Mouse (Mus musculus): ENCODE results near the gene Pparg. TPM values are rescaled to one million over a fixed set of nuclear protein-coding genes. Genes with fewer than 3 reads are reported as not detected.

Gene Pparg
- polyA plus RNA-seq, 1 experiment from 2014 or later: 1.4 TPM

DNA sequence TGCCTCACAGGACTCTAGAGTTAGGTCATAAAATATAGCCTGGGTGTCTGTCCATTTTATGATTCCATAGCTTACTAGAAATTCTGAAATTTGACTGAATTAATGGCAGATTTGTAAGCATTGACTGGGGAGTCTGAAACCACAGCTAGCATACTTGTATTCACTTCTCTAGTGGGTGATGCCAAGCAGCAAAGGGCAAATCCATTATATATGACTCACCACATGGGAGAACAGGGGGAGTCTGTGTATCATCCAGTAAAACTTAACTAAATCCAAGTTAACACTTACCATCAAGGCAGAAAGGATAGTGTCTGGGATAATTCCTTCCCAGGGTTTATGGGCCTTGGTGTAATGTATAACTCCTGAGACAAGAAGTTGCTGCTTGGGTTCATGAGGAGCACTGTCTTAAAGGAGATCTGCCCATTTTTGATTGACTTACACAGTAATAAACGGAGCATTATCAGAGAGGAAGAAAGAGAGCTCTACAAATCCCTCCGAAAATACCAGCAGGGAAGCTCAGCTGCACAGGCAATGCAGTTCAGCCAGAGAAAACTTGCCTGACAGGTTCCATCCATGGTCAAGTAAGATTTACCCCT, 27.6 kb upstream of the Pparg start:
- Histone ChIP-seq H3K27me3 (replicated peaks) (no peaks in the 10 kb centered on the region), H3K36me3 (no peaks in the 10 kb centered on the region), H3K9ac (no peak overlapping the region), H3K4me1 (no peaks in the 10 kb centered on the region), H3K4me3 (no peak overlapping the region), H3K9me3 (replicated peaks) (no peaks in the 10 kb centered on the region), H3K27ac (no peak overlapping the region), H3K4me2 (no peak overlapping the region)
- no peak for ATAC-seq
- 45% methylated on average over 2 of the region's 2 CpGs for WGBS (ENCODE audit: insufficient replicate concordance)

DNA sequence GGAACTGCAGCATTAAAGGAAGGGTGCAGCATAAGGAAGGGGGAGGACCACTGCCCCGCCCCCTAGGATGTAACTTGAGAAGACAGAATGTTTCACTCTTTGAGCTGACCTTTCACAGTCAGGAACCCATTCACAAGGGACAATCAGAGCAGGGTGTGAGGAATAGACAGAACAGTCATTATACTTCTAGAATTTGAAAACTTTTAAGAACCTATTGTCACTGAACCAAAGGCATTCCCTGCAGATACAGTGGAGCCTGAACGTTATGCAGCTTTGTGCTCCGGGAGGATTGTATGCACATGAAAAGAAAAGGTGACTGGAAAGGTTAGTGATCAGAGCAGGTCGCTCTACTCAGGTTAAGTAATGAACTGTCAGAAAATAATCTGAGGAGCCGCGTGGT, 25.2 kb upstream of the Pparg start:
- ATAC-seq: no peak
- 49% methylated on average over 6 of the region's 6 CpGs for WGBS (ENCODE audit: insufficient replicate concordance)

DNA sequence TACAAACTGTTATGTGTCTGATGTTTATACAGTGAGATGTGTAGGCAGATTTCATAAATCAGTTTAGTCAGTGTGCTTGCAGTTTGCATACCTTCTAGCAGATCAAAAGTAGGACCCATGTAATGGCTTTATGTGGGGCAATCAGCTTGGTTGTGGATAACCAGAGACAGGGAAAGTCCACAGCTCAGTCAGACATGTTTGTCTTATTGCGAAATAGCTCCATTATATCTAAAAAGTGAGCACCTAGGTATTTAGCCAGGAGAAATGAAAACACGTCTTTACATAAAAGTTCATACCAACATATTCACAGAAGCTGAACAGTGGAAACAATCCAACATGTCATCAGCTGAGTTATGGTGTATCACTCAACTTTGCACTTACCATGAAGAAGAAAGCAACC, 20.7 kb upstream of the Pparg start:
- Histone ChIP-seq H3K27me3 (replicated peaks) (no peaks in the 10 kb centered on the region), H3K4me1 (peaks cover 15% of the 10 kb centered on the region), H3K9me3 (replicated peaks) (no peaks in the 10 kb centered on the region), H3K27ac (no peak overlapping the region), H3K4me2 (no peak overlapping the region), H3K36me3 (no peaks in the 10 kb centered on the region), H3K4me3 (no peak overlapping the region), H3K9ac (no peak overlapping the region)
- 70% methylated on average over 2 of the region's 2 CpGs for WGBS (ENCODE audit: insufficient replicate concordance)
- ATAC-seq: no peak

More for the DNA sequence above, 25.2 kb upstream of the Pparg start:
- H3K27ac ChIP-seq: no peak overlapping the region
- no peaks in the 10 kb centered on the region for H3K4me1 ChIP-seq
- no peaks in the 10 kb centered on the region for H3K9me3 ChIP-seq (replicated peaks)
- no peak overlapping the region for H3K9ac ChIP-seq
- no peak overlapping the region for H3K4me2 ChIP-seq
- no peaks in the 10 kb centered on the region for H3K27me3 ChIP-seq (replicated peaks)
- no peak overlapping the region for H3K4me3 ChIP-seq
- no peaks in the 10 kb centered on the region for H3K36me3 ChIP-seq

DNA sequence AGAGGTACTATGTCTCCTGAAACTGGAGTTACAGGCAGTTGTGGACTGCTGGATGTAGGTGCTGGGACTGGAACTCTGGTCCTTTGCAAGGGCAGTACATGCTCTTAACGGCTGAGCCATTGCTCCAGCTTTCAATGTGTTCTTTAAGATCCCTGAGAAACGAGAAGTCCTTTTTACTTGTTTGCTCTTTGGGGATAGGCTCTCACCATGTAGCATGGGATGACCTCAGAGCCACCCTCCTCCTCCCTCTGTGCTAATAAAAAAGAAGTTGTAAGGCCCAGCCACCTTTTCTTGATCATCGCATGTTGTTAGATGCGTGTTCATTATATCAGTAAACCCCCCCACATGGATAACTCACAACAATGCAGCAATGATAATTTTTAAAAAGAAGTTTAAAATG, 17.7 kb upstream of the Pparg start:
- H3K4me3 ChIP-seq: no peak overlapping the region
- no peak overlapping the region for H3K4me2 ChIP-seq
- no peaks in the 10 kb centered on the region for H3K27me3 ChIP-seq (replicated peaks)
- ATAC-seq: no peak
- no peak overlapping the region for H3K9ac ChIP-seq
- 76% methylated on average over 4 of the region's 4 CpGs for WGBS (ENCODE audit: insufficient replicate concordance)
- H3K36me3 ChIP-seq: no peaks in the 10 kb centered on the region
- no peaks in the 10 kb centered on the region for H3K9me3 ChIP-seq (replicated peaks)
- no peak overlapping the region for H3K27ac ChIP-seq
- peaks cover 20% of the 10 kb centered on the region for H3K4me1 ChIP-seq

DNA sequence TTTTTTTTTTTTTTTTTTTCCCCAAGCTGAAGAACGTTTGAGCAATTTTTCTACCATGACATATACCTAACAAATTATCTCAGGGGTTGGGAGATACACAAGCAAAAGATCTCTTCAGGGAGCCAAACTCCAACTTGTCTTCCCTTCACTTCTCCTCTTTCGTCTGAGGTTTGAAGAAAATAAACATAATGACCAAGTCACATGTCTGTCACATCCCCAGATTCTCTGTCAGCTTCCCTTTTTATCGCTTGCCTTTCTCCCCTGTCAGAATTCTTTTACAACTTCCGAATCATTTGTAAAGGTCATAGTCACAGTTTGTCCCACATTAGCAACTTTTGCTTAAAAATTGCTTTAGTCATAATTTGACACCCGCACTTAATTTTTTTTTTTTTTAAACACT, 17.2 kb upstream of the Pparg start:
- ATAC-seq: no peak
- H3K4me1 ChIP-seq: peaks cover 20% of the 10 kb centered on the region
- no peak overlapping the region for H3K27ac ChIP-seq
- H3K4me2 ChIP-seq: no peak overlapping the region; the same call in 1 of the 2 replicates
- H3K27me3 ChIP-seq (replicated peaks): no peaks in the 10 kb centered on the region
- no peak overlapping the region for H3K9ac ChIP-seq
- no peak overlapping the region for H3K4me3 ChIP-seq
- H3K9me3 ChIP-seq (replicated peaks): no peaks in the 10 kb centered on the region
- 33% methylated on average over 5 of the region's 5 CpGs for WGBS (ENCODE audit: insufficient replicate concordance)
- H3K36me3 ChIP-seq: no peaks in the 10 kb centered on the region

DNA sequence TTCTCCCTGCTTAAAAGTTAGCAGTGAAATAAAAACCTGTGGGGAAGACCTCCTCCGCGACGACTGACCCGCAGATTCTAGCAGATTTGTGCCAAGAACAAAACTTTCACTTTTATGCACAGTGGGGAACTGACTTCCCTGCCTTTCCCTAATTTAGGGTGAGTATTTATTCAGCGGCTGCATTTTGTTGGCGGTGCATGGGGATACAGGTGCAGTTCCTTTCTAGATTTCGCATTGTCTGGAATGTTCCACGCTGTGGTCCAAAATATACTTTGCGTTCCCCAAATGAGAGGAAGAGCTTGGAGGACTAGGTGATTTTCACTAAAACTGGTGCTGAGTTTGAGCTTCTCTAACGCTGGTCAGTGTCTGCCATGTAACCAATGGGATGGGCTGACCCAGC, 16.6 kb upstream of the Pparg start:
- 53% methylated on average over 10 of the region's 10 CpGs for WGBS (ENCODE audit: insufficient replicate concordance)
- Histone ChIP-seq H3K4me1 (peaks cover 20% of the 10 kb centered on the region), H3K9ac (no peak overlapping the region), H3K4me2 (peak overlapping the region; percentile 49), H3K27ac (no peak overlapping the region), H3K9me3 (replicated peaks) (no peaks in the 10 kb centered on the region), H3K36me3 (no peaks in the 10 kb centered on the region), H3K27me3 (replicated peaks) (no peaks in the 10 kb centered on the region), H3K4me3 (no peak overlapping the region)
- no peak for ATAC-seq

DNA sequence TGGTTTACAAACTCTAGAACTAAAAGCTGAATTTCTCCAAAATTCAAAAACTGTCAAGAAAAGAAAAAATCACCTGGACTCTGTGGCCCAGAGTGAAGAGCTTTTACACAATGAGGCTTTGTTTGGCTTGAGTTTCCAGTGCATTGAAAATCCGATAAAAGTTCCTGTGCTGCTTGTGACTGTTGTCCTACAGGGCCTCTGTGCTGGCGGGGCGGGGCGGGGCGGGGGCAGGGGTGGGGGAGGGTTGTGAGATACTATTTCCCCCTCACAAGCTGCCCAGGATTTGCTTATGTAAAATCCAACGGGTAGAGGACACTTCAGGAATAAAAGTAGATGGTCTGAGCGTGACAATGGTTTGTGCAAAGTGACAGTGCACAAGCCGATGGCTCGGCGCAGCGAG, 16.2 kb upstream of the Pparg start:
- Histone ChIP-seq H3K36me3 (no peaks in the 10 kb centered on the region), H3K27ac (no peak overlapping the region), H3K4me2 (peak overlapping the region; percentile 49), H3K27me3 (replicated peaks) (no peaks in the 10 kb centered on the region), H3K9ac (no peak overlapping the region), H3K4me1 (peaks cover 20% of the 10 kb centered on the region), H3K9me3 (replicated peaks) (no peaks in the 10 kb centered on the region), H3K4me3 (no peak overlapping the region)
- 35% methylated on average over 11 of the region's 11 CpGs for WGBS (ENCODE audit: insufficient replicate concordance)
- peak; percentile 58 for ATAC-seq

DNA sequence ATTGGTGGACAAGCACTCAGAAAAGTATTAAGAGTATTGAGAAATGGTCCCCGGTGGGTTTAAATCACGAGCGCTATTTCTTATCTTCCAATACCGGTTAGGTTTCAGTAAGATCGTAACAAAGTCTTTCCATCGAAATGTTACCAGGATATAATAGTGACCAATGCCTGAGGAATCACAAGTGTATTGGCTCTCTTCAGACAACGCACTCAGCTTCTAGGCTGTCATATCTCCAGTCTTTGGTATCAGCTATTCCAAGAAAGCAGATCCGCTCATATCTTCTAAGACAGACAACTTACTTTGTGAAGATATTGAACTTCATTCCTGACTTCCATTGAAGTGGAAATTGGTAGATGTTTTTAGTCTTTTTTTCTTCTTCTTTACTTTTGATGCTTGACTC, 15.7 kb upstream of the Pparg start:
- ATAC-seq: peak; percentile 54; the same call in 1 of the 2 replicates
- Histone ChIP-seq H3K4me1 (peaks cover 20% of the 10 kb centered on the region), H3K27me3 (replicated peaks) (no peaks in the 10 kb centered on the region), H3K4me3 (no peak overlapping the region), H3K9ac (no peak overlapping the region), H3K27ac (no peak overlapping the region), H3K4me2 (peak overlapping the region; percentile 49), H3K36me3 (no peaks in the 10 kb centered on the region), H3K9me3 (replicated peaks) (no peaks in the 10 kb centered on the region)
- 62% methylated on average over 8 of the region's 8 CpGs for WGBS (ENCODE audit: insufficient replicate concordance)

DNA sequence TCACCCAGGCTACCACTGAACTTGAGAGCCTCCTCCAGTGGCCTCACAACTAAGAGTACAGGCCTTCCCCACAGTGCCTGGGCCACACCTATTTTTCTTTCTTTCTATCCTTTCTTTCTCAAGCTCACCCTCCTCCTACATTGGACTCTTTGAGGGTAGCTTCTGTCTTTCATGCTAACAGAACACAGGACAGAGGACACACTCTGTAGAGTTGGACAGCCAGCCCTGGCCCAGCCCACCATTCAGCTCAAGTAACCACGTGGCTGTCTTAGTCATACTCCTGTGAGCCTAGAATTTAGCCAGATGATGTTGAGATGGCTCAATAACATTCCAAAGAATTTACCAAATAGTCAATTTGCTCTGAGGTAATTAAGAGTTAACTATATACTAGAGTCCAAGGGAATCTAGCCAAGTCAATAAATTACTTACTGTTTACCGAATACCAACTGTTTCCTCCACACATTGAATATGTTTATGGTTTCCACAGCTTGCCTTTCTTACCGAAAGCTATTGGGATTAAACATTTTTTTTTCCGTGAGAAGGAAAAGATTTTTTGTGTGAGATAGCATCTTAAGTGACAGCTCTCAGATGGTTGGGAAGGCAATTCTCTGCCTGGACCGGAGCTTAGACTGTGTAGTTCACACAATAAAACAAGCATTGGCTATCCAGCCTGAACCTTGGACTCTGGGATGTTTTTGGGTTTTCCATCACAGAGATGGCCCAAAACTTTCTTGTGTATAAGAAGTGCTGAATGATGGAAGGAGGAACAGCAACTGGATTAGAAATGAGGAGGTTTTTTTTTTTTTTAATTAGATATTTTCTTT, 10.9 kb upstream of the Pparg start:
- Histone ChIP-seq H3K4me3 (no peak overlapping the region), H3K9ac (no peak overlapping the region), H3K27me3 (replicated peaks) (no peaks in the 10 kb centered on the region), H3K4me1 (peaks cover 7% of the 10 kb centered on the region), H3K36me3 (no peaks in the 10 kb centered on the region), H3K9me3 (replicated peaks) (no peaks in the 10 kb centered on the region), H3K4me2 (no peak overlapping the region), H3K27ac (no peak overlapping the region)
- WGBS (ENCODE audit: insufficient replicate concordance): 69% methylated on average over 5 of the region's 5 CpGs
- ATAC-seq: no peak

DNA sequence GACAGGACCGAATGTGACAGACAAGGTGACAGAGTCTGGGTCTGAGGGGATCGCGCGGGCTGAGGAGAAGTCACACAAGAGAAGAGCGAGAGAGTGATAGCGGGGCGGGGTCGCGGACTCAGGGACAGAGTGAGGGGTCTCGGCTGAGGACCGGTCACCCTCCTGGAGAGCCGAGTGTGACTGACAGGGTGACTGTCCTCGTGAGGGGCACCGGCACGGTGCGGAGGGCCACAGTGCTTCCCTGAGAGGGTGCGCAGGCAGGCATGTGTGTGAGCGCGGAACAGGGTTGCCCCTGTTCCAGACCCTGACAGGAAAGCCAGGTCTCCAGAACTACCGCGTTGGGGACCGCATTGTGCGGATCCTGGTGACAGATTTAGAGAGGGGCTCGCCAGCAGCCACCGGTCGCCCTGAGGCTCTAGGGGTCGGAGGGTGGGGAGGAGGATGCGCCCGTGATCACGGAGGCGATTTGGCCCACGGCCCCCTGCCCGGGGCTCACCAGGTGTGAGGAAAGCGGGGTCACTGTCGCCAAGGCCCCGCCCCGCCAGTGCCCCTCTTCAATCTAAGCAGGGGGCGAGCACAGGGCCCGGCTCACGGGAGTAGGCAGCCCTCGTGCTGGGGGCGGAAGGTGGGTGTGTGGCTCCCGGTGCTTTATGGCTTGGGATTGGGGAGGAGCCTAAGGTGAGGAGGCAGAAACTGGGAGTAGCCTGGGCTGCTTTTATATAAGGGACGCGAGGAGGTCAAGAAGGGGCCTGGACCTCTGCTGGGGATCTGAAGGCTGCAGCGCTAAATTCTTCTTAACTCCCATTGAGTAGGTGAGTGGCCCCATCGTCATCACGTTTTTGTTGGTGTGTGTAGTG, 1.1 kb downstream of the Pparg start:
- Histone ChIP-seq H3K4me2 (peak overlapping the region; percentile 82), H3K4me1 (peaks cover 16% of the 10 kb centered on the region; the same call in 1 of the 2 replicates), H3K4me3 (peak overlapping the region; percentile 58), H3K36me3 (no peaks in the 10 kb centered on the region), H3K9ac (no peak overlapping the region; the same call in 1 of the 2 replicates), H3K27me3 (replicated peaks) (peaks cover 45% of the 10 kb centered on the region), H3K27ac (no peak overlapping the region), H3K9me3 (replicated peaks) (no peaks in the 10 kb centered on the region)
- 3% methylated on average over 48 of the region's 48 CpGs for WGBS (ENCODE audit: insufficient replicate concordance)
- ATAC-seq: peak; percentile 62

DNA sequence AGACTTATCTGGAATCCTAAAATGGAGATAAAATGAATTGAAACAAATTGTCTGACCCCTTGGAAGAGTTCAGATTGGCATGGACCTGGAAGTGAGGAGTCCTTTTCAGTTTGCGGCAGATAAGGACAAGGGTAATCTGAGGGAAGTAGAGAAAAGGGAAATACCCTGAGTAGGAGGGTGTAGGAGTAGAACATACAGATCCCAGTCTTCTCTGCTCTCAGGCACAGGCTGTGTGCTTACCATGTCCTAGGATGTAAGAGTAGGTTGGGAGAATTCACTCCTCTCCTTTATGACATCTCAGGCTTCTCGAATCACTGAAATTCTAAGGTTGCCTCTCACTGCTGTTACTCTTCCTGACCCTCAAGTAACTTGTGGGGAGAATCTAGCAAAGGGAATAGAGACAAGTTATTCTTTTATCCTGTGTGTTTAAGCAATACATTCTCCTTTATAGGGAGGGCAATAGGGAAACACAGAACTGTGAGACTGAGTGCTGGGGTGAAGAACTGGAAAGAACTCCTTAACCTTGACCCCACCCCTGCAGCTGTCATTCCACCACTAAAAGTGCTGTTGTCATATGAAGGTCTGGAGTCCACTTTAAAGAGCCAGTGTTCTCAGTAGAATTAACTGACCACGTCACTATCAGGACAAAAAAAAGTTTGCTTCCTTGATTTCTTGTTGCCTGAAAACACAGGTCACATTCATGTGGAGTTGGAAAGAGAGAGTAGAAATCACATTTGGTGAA, 6.3 kb downstream of the Pparg start:
- Histone ChIP-seq H3K27me3 (replicated peaks) (peaks cover 23% of the 10 kb centered on the region), H3K4me3 (no peak overlapping the region), H3K9ac (no peak overlapping the region), H3K4me2 (no peak overlapping the region), H3K36me3 (no peaks in the 10 kb centered on the region), H3K9me3 (replicated peaks) (no peaks in the 10 kb centered on the region), H3K4me1 (peaks cover under 1% of the 10 kb centered on the region; the same call in 1 of the 2 replicates), H3K27ac (no peak overlapping the region)
- ATAC-seq: no peak
- WGBS (ENCODE audit: insufficient replicate concordance): 57% methylated on average over 3 of the region's 3 CpGs

Measured in liver, embryonic 12.5 days (tissue).